Mouse (Mus musculus): Measurements from ENCODE around the gene Acly. TPM values are rescaled to one million over a fixed set of nuclear protein-coding genes. Genes with fewer than 3 reads are reported as not detected.

Gene Acly
- 218 and 229 TPM in 2 replicates for polyA plus RNA-seq (2015; fragmentation: Nextera tagmentation; extraction: Ambion mirVana)

DNA sequence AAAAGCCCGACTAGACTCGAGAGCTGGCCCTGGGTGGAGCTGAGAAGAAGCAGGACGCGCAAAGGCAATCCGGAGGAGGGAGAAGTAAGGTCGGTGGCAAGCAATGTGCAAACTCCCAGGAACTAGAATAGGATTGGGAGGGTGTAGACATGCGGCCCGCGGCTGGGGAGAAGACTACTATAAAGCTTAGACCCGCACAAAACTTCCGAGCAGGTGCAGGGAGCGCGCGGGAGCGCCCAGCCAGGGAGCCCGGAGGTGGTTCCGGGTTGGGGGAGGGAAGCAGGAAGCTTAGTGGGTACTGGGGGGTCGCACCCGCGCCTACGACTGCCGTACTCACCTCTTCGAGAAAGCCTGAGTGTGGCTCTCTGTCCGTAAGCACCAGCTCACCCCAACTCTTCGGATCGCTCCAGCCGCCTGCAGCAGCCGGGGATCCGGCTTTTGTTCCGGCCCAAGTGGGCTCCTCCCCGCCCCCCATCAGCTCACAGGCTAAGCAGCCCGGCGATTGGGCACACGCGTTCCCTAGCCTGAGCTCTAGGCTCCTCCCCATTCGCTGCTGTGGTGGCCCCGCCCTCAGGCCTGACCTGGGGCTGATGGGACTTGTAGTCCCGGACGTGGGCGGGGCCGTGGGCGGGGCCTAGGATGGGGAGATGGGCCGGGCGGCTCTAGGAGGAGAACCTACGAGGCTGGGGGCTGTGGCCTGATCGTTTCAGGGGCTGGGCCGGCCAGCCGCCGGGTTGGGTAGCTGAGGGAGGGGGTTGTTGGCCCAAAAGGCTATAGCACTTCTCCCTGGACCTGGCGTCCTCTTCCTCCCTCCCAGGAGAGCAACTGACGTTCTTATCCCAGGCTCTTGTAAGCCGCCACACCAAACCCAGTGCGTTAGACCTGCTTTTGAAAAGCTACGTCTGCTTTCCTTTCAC is at the start of gene Acly:
Gene Acly (minus strand): TSS at position 543 of the 917 bp plus-strand sequence.
- H3K4me2 ChIP-seq (ENCODE audit: low read length): peak within 1 kb of the TSS; percentile 88
- peak; percentile 98 for ATAC-seq
- peak within 1 kb of the TSS; percentile 85 for H3K9ac ChIP-seq (ENCODE audit: low read depth, low read length)
- WGBS: 0% methylated on average over 49 of the region's 54 CpGs
- H3K4me3 ChIP-seq (ENCODE audit: low read depth, low read length): peak within 1 kb of the TSS; percentile 82
- H3K9me3 ChIP-seq (replicated peaks; ENCODE audit: control insufficient read depth, low read length, poor library complexity, severe bottlenecking): no peaks in the 10 kb centered on the region
- H3K27me3 ChIP-seq (ENCODE audit: control insufficient read depth, insufficient read depth, low read depth, low read length): no peaks in the 10 kb centered on the region
- H3K36me3 ChIP-seq (ENCODE audit: control insufficient read depth, insufficient read depth, low read length): peaks cover 8% of the 10 kb centered on the region
- peaks cover 31% of the 10 kb centered on the region for H3K4me1 ChIP-seq (ENCODE audit: control insufficient read depth, insufficient read depth, low read length)
- peak within 1 kb of the TSS; percentile 90 for H3K27ac ChIP-seq (ENCODE audit: low read length)

GRCm38 (mm10) chr11:100576256-100576655 is 48.5 kb upstream of the Acly start:
- no peak for ATAC-seq
- peak overlapping the region; percentile 81; the same call in 1 of the 2 replicates for H3K4me2 ChIP-seq (ENCODE audit: low read length)
- H3K9me3 ChIP-seq (replicated peaks; ENCODE audit: control insufficient read depth, low read length, poor library complexity, severe bottlenecking): no peaks in the 10 kb centered on the region
- H3K4me3 ChIP-seq (ENCODE audit: low read depth, low read length): no peak overlapping the region
- H3K36me3 ChIP-seq (ENCODE audit: control insufficient read depth, insufficient read depth, low read length): peaks cover 8% of the 10 kb centered on the region; the same call in 1 of the 2 replicates
- no peaks in the 10 kb centered on the region; the same call in none of the 2 replicates for H3K27me3 ChIP-seq (ENCODE audit: control insufficient read depth, insufficient read depth, low read depth, low read length)
- 65% methylated on average over 21 of the region's 21 CpGs for WGBS
- H3K27ac ChIP-seq (ENCODE audit: low read length): no peak overlapping the region
- H3K4me1 ChIP-seq (ENCODE audit: control insufficient read depth, insufficient read depth, low read length): peaks cover 7% of the 10 kb centered on the region; the same call in 1 of the 2 replicates
- H3K9ac ChIP-seq (ENCODE audit: low read depth, low read length): no peak overlapping the region

DNA sequence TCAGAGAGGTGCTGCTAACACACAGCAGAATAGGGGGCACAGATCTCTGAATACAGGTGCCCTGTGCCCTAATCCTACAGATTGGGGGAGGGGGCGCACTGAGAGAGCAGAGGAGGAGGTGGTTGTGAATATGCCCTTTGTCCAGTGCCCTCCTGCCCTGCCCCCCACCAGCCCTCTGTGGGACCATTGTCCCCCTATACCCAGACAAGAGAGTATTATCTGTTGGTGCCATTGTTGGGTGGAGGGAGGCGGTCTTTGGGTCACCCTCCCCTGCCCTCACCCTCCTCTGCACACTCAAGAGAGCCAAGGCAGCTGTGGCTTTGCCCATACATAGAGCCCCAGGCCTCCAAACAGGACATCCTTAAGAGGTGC is 47.7 kb upstream of the Acly start:
- peak; percentile 27; the same call in 1 of the 2 replicates for ATAC-seq
- no peak overlapping the region for H3K27ac ChIP-seq (ENCODE audit: low read length)
- H3K9ac ChIP-seq (ENCODE audit: low read depth, low read length): peak overlapping the region; percentile 63
- peak overlapping the region; percentile 57 for H3K4me3 ChIP-seq (ENCODE audit: low read depth, low read length)
- H3K9me3 ChIP-seq (replicated peaks; ENCODE audit: control insufficient read depth, low read length, poor library complexity, severe bottlenecking): no peaks in the 10 kb centered on the region
- WGBS: 21% methylated on average over 2 of the region's 2 CpGs
- H3K27me3 ChIP-seq (ENCODE audit: control insufficient read depth, insufficient read depth, low read depth, low read length): no peaks in the 10 kb centered on the region; the same call in none of the 2 replicates
- peak overlapping the region; percentile 81 for H3K4me2 ChIP-seq (ENCODE audit: low read length)
- peaks cover 14% of the 10 kb centered on the region; the same call in 1 of the 2 replicates for H3K4me1 ChIP-seq (ENCODE audit: control insufficient read depth, insufficient read depth, low read length)
- H3K36me3 ChIP-seq (ENCODE audit: control insufficient read depth, insufficient read depth, low read length): peaks cover 8% of the 10 kb centered on the region; the same call in 1 of the 2 replicates

GRCm38 (mm10) chr11:100574708-100575483 is 47.1 kb upstream of the Acly start, which contains the start of gene Cnp:
Gene Cnp (plus strand): TSS chr11:100574904.
- peak; percentile 76 for ATAC-seq

DNA sequence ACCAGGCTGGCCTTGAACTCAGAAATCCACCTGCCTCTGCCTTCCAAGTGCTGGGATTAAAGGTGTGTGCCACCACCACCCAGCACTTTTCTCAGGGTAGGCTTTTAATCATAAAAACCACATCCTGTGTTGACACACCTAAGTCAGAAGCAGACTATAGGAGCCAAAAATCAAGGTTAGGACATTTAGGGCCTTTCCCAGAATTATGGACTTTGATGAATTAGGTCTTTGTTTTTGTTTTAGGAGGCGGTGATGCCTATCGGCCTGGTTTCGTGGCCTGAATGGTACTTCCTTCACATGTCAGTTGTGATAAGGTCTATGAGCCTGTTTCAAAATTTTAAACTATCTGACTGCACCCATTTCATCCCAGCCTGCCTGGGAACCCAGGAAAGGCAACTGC is 46.4 kb upstream of the Acly start:
- Histone ChIP-seq H3K9me3 (replicated peaks; ENCODE audit: control insufficient read depth, low read length, poor library complexity, severe bottlenecking) (no peaks in the 10 kb centered on the region), H3K4me2 (ENCODE audit: low read length) (no peak overlapping the region; the same call in 1 of the 2 replicates), H3K9ac (ENCODE audit: low read depth, low read length) (no peak overlapping the region), H3K4me1 (ENCODE audit: control insufficient read depth, insufficient read depth, low read length) (peaks cover 14% of the 10 kb centered on the region; the same call in 1 of the 2 replicates), H3K27me3 (ENCODE audit: control insufficient read depth, insufficient read depth, low read depth, low read length) (no peaks in the 10 kb centered on the region; the same call in none of the 2 replicates), H3K4me3 (ENCODE audit: low read depth, low read length) (no peak overlapping the region; the same call in 1 of the 2 replicates), H3K27ac (ENCODE audit: low read length) (no peak overlapping the region), H3K36me3 (ENCODE audit: control insufficient read depth, insufficient read depth, low read length) (peaks cover 4% of the 10 kb centered on the region; the same call in 1 of the 2 replicates)
- WGBS: 98% methylated on average over 3 of the region's 3 CpGs
- ATAC-seq: no peak

More at GRCm38 (mm10) chr11:100574708-100575483, 47.1 kb upstream of the Acly start, which contains the start of gene Cnp:
- Histone ChIP-seq H3K4me2 (ENCODE audit: low read length) (peak within 1 kb of the TSS; percentile 81), H3K36me3 (ENCODE audit: control insufficient read depth, insufficient read depth, low read length) (peaks cover 7% of the 10 kb centered on the region; the same call in 1 of the 2 replicates), H3K4me3 (ENCODE audit: low read depth, low read length) (peak within 1 kb of the TSS; percentile 57), H3K4me1 (ENCODE audit: control insufficient read depth, insufficient read depth, low read length) (peaks cover 14% of the 10 kb centered on the region; the same call in 1 of the 2 replicates), H3K9me3 (replicated peaks; ENCODE audit: control insufficient read depth, low read length, poor library complexity, severe bottlenecking) (no peaks in the 10 kb centered on the region), H3K27ac (ENCODE audit: low read length) (peak within 1 kb of the TSS; percentile 67), H3K9ac (ENCODE audit: low read depth, low read length) (peak within 1 kb of the TSS; percentile 63), H3K27me3 (ENCODE audit: control insufficient read depth, insufficient read depth, low read depth, low read length) (no peaks in the 10 kb centered on the region; the same call in none of the 2 replicates)
- WGBS: 3% methylated on average over 46 of the region's 47 CpGs

DNA sequence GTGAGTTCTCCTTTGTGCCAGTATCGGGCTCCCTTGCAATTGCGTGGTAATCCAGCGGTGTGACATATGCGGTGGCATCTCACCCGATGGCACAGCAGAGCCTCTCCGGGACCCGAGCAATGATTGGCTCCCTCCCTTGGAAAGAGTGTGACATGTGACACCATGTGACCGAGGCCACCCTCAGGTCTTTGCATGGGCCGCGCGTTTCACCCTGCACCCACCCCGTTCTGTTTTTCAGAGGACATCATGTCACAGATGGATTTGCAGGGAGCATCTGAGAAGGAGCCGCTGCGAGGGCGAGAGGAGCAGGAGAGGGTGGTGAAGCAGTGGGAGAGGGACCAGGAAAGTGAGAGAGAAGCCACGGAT is 43.4 kb upstream of the Acly start:
- peak overlapping the region; percentile 15 for H3K4me3 ChIP-seq (ENCODE audit: low read depth, low read length)
- H3K4me2 ChIP-seq (ENCODE audit: low read length): peak overlapping the region; percentile 56
- peak overlapping the region; percentile 22; the same call in 1 of the 2 replicates for H3K9ac ChIP-seq (ENCODE audit: low read depth, low read length)
- peaks cover 14% of the 10 kb centered on the region; the same call in 1 of the 2 replicates for H3K4me1 ChIP-seq (ENCODE audit: control insufficient read depth, insufficient read depth, low read length)
- H3K27me3 ChIP-seq (ENCODE audit: control insufficient read depth, insufficient read depth, low read depth, low read length): no peaks in the 10 kb centered on the region; the same call in none of the 2 replicates
- ATAC-seq: peak; percentile 53; the same call in 1 of the 2 replicates
- H3K36me3 ChIP-seq (ENCODE audit: control insufficient read depth, insufficient read depth, low read length): no peaks in the 10 kb centered on the region
- H3K9me3 ChIP-seq (replicated peaks; ENCODE audit: control insufficient read depth, low read length, poor library complexity, severe bottlenecking): no peaks in the 10 kb centered on the region
- H3K27ac ChIP-seq (ENCODE audit: low read length): no peak overlapping the region
- WGBS: 7% methylated on average over 16 of the region's 16 CpGs

- Histone ChIP-seq H3K36me3 (ENCODE audit: control insufficient read depth, insufficient read depth, low read length) (no peaks in the 10 kb centered on the region), H3K4me2 (ENCODE audit: low read length) (peak overlapping the region; percentile 56), H3K9me3 (replicated peaks; ENCODE audit: control insufficient read depth, low read length, poor library complexity, severe bottlenecking) (no peaks in the 10 kb centered on the region), H3K27me3 (ENCODE audit: control insufficient read depth, insufficient read depth, low read depth, low read length) (no peaks in the 10 kb centered on the region; the same call in none of the 2 replicates), H3K9ac (ENCODE audit: low read depth, low read length) (peak overlapping the region; percentile 22; the same call in 1 of the 2 replicates), H3K4me1 (ENCODE audit: control insufficient read depth, insufficient read depth, low read length) (peaks cover 12% of the 10 kb centered on the region; the same call in 1 of the 2 replicates), H3K4me3 (ENCODE audit: low read depth, low read length) (peak overlapping the region; percentile 15), H3K27ac (ENCODE audit: low read length) (no peak overlapping the region)
- ATAC-seq: peak; percentile 38
- 12% methylated on average over 8 of the region's 8 CpGs for WGBS
Observed at GRCm38 (mm10) chr11:100570430-100571201, 42.8 kb upstream of the Acly start.

- peaks cover 8% of the 10 kb centered on the region; the same call in 1 of the 2 replicates for H3K4me1 ChIP-seq (ENCODE audit: control insufficient read depth, insufficient read depth, low read length)
- ATAC-seq: no peak
- no peak overlapping the region for H3K9ac ChIP-seq (ENCODE audit: low read depth, low read length)
- 63% methylated on average over 9 of the region's 9 CpGs for WGBS
- H3K27me3 ChIP-seq (ENCODE audit: control insufficient read depth, insufficient read depth, low read depth, low read length): no peaks in the 10 kb centered on the region; the same call in none of the 2 replicates
- no peak overlapping the region for H3K27ac ChIP-seq (ENCODE audit: low read length)
- H3K4me2 ChIP-seq (ENCODE audit: low read length): no peak overlapping the region
- no peak overlapping the region for H3K4me3 ChIP-seq (ENCODE audit: low read depth, low read length)
- H3K36me3 ChIP-seq (ENCODE audit: control insufficient read depth, insufficient read depth, low read length): no peaks in the 10 kb centered on the region
- H3K9me3 ChIP-seq (replicated peaks; ENCODE audit: control insufficient read depth, low read length, poor library complexity, severe bottlenecking): no peaks in the 10 kb centered on the region
Observed at GRCm38 (mm10) chr11:100569789-100570188, 42.0 kb upstream of the Acly start.
